In the genomic region with DNA sequence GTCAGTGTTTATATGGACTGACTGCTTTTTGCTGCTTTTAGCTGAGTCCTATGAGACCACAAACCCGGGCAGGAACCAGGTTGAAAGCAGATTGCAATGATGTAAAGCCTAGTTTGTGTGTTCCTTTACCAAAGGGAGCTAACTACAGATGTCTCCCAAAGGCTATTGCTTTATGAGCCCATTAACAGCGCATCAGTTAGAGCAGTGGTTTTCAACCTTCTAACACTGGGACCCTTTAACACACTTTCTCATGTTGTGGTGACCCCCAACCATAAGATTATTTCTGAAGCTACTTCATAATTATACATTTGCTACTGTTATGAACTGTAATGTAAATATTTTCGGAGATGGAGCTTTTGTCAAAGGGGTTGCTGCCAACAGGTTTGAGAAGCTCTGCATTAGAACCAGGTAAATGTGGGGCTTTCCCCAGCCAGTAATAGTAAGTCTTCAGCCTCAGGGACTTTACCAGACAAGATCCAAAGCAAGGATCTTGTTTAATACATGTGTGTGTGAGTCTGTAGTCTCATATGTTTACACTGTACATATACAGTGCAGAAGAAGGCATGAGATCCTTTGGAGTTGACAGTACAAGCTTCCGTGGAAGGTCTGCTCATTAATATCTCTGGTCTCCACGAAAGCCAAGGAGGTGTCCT, we compare ENCODE assay signal across 18 mouse cellular contexts.
"Had no signal": no experiment of that assay in that cellular context is flagged by ENCODE, and none has a peak within 500 bp of the region (broad histone marks: within the 10 kb centered on the region; RNA-seq: fewer than 3 reads in every experiment).

No protein-coding gene starts in this region.

- H3K9ac ChIP-seq: liver, embryonic 15.5 days; liver, postnatal 0 days; lung, embryonic 15.5 days; midbrain, embryonic 13.5 days; neural tube, embryonic 12.5 days; stomach, embryonic 15.5 days had no signal

- ATAC-seq: liver, postnatal 0 days; lung, postnatal 0 days; midbrain, embryonic 13.5 days; midbrain, embryonic 16.5 days had no signal

- H3K4me3 ChIP-seq: liver, embryonic 15.5 days; lung, embryonic 15.5 days; megakaryocyte, embryonic 14.5 days; midbrain, embryonic 13.5 days; neural tube, embryonic 12.5 days; stomach, embryonic 15.5 days had no signal

- DNase-seq: liver, postnatal 0 days; lung, adult 2 months; lung, postnatal 14 days; lung, postnatal 36 days; right cerebral cortex, postnatal 14 days; thymus, adult 2 months; thymus, postnatal 25 days; thymus, postnatal 4 days had no signal

- H3K27ac ChIP-seq: liver, embryonic 15.5 days; lung, embryonic 15.5 days; macrophage; midbrain, embryonic 13.5 days; neural tube, embryonic 12.5 days; stomach, embryonic 15.5 days; stomach, postnatal 0 days had no signal

- H3K27me3 ChIP-seq: liver, embryonic 15.5 days; lung, embryonic 15.5 days; neural tube, embryonic 12.5 days; stomach, embryonic 15.5 days had no signal

- H3K4me2 ChIP-seq: liver, embryonic 15.5 days; lung, embryonic 15.5 days; midbrain, embryonic 13.5 days; neural tube, embryonic 12.5 days; stomach, embryonic 15.5 days had no signal

- H3K4me1 ChIP-seq: megakaryocyte, embryonic 14.5 days; stomach, embryonic 15.5 days had no signal

- H3K36me3 ChIP-seq: liver, embryonic 15.5 days; lung, embryonic 15.5 days; midbrain, embryonic 13.5 days; neural tube, embryonic 12.5 days; stomach, embryonic 15.5 days had no signal

- H3K9me3 ChIP-seq: liver, embryonic 15.5 days; lung, embryonic 15.5 days; midbrain, embryonic 13.5 days; neural tube, embryonic 12.5 days; stomach, embryonic 15.5 days had no signal
